Mouse (Mus musculus) testis, adult 2 months (tissue): ENCODE data around the gene Vmn1r233. TPM values are rescaled to one million over a fixed set of nuclear protein-coding genes. Genes with fewer than 3 reads are reported as not detected.

ENCODE experiments used
- H3K27ac ChIP-seq: fragments of 200-500 bp; 2 replicates; pipeline ENCODE4 v1.5.1; 2012; ENCODE audit warnings: low read depth, low read length; ENCODE audit not compliant: control insufficient read depth, insufficient read depth
- H3K27me3 ChIP-seq: fragments of 200-500 bp; 2 replicates; pipeline ENCODE4 v1.6.1; 2012; ENCODE audit warnings: mild to moderate bottlenecking, low read length, moderate library complexity; ENCODE audit not compliant: control insufficient read depth, insufficient read depth
- H3K36me3 ChIP-seq: fragments of 200-500 bp; 2 replicates; pipeline ENCODE4 v1.6.1; 2012; ENCODE audit warnings: mild to moderate bottlenecking, low read length; ENCODE audit not compliant: control insufficient read depth, insufficient read depth
- H3K4me1 ChIP-seq: fragments of 200-500 bp; 2 replicates; pipeline ENCODE4 v1.6.1; 2012; ENCODE audit warnings: low read length; ENCODE audit not compliant: control insufficient read depth, insufficient read depth
- H3K4me3 ChIP-seq: fragments of 200-500 bp; 2 replicates; pipeline ENCODE4 v1.5.1; 2012; ENCODE audit warnings: low read depth, mild to moderate bottlenecking, low read length, moderate library complexity, mixed read lengths; ENCODE audit not compliant: control insufficient read depth
- CTCF ChIP-seq: fragments of 200-500 bp; IDR thresholded peaks from 2 replicates; pipeline ENCODE4 v1.5.1; 2012; ENCODE audit warnings: low read depth, mild to moderate bottlenecking, inconsistent platforms, low read length, moderate library complexity; ENCODE audit not compliant: control insufficient read depth, insufficient read depth, insufficient replicate concordance
- POLR2A ChIP-seq: fragments of 200-500 bp; IDR thresholded peaks from 2 replicates; pipeline ENCODE4 v1.6.1; 2012; ENCODE audit warnings: low read depth, mild to moderate bottlenecking, inconsistent platforms, low read length, moderate library complexity; ENCODE audit not compliant: control insufficient read depth
- polyA plus RNA-seq: library from polyadenylated mRNA; depleted of rRNA; stranded (reverse); fragments of >200 nt; gene quantifications from 2 replicates; pipeline ENCODE4 v1.2.3, GENCODE M21; 2012; rRNA removed

The Vmn1r233 gene
- polyA plus RNA-seq, 1 experiment, result not detected

- no peak overlapping the region for H3K27ac ChIP-seq
- H3K27me3 ChIP-seq, result no peaks in the 10 kb centered on the region
- H3K4me1 ChIP-seq, result no peaks in the 10 kb centered on the region
- H3K4me3 ChIP-seq, result no peak overlapping the region
- H3K36me3 ChIP-seq, result peaks cover 4% of the 10 kb centered on the region
- no peak for TF ChIP-seq CTCF
- no peak for TF ChIP-seq POLR2A
These were observed 35.9 kb downstream of the Vmn1r233 start for GRCm38 (mm10) chr17:20960386-20960785.

DNA sequence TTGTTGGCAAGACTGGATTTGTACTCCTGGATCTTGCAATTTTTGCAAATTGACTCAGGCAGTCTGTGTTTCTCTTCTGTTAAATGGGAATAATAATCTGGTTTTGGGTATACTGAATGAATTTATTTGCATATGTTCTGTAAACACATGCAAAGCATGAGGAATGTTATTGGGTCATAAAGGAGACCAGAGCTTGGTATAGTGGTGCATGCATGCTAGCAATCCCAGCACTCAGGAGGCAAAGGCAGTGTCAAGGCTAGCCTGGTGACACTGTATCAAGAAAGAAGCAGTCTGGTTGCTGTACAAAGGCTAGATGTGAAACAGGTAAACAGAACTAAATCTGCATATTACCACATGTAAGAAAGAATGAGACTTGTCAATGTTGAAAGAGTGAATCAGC, 49.6 kb downstream of the Vmn1r233 start:
- Histone ChIP-seq H3K27me3 (no peaks in the 10 kb centered on the region), H3K4me1 (peaks cover 2% of the 10 kb centered on the region; the same call in 1 of the 2 replicates), H3K4me3 (no peak overlapping the region), H3K36me3 (no peaks in the 10 kb centered on the region), H3K27ac (no peak overlapping the region)
- TF ChIP-seq CTCF, result no peak
- TF ChIP-seq POLR2A, result no peak

GRCm38 (mm10) chr17:20946026-20946565, 50.2 kb downstream of the Vmn1r233 start:
- Histone ChIP-seq H3K36me3 (no peaks in the 10 kb centered on the region), H3K27me3 (no peaks in the 10 kb centered on the region), H3K27ac (peak overlapping the region; percentile 98), H3K4me3 (peak overlapping the region; percentile 99), H3K4me1 (peaks cover 2% of the 10 kb centered on the region; the same call in 1 of the 2 replicates)
- TF ChIP-seq CTCF (no peak), POLR2A (no peak)

GRCm38 (mm10) chr17:20944985-20945891, 51.0 kb downstream of the Vmn1r233 start, which contains the start of gene Ppp2r1a:
Gene Ppp2r1a (plus strand): TSS chr17:20945311.
- peak within 1 kb of the TSS; percentile 99 for H3K4me3 ChIP-seq
- TF ChIP-seq POLR2A, result peak; percentile 82
- TF ChIP-seq CTCF, result 0 out of 2 replicates have a peak, but pooled peaks have one; percentile 5
- H3K4me1 ChIP-seq, result peaks cover 2% of the 10 kb centered on the region; the same call in 1 of the 2 replicates
- H3K27ac ChIP-seq, result peak within 1 kb of the TSS; percentile 98
- H3K27me3 ChIP-seq, result no peaks in the 10 kb centered on the region
- no peaks in the 10 kb centered on the region for H3K36me3 ChIP-seq

GRCm38 (mm10) chr17:20944226-20944625, 52.0 kb downstream of the Vmn1r233 start:
- TF ChIP-seq POLR2A (no peak), CTCF (no peak)
- H3K27me3 ChIP-seq, result no peaks in the 10 kb centered on the region
- H3K4me3 ChIP-seq, result peak overlapping the region; percentile 99
- H3K36me3 ChIP-seq, result no peaks in the 10 kb centered on the region
- H3K27ac ChIP-seq, result peak overlapping the region; percentile 14; the same call in 1 of the 2 replicates
- peaks cover 2% of the 10 kb centered on the region; the same call in 1 of the 2 replicates for H3K4me1 ChIP-seq

Other genes with a start within 250 kb of the Vmn1r233 start
- gene Vmn1r228, start 210.3 kb downstream of the Vmn1r233 start, polyA plus RNA-seq, result not detected in 2 replicates
- not detected in 2 replicates for gene Vmn1r229, start 184.9 kb downstream of the Vmn1r233 start, polyA plus RNA-seq
- gene Vmn1r230, start 156.0 kb downstream of the Vmn1r233 start, polyA plus RNA-seq, result not detected in 2 replicates
- not detected in 2 replicates for gene Vmn1r231, start 91.4 kb downstream of the Vmn1r233 start, polyA plus RNA-seq
- gene Vmn1r232, start 76.8 kb downstream of the Vmn1r233 start, polyA plus RNA-seq, result not detected in 2 replicates
- gene Ppp2r1a, start 51.2 kb downstream of the Vmn1r233 start, polyA plus RNA-seq, result 34.9 and 36.3 TPM in 2 replicates
- 2.8 and 3.2 TPM in 2 replicates for gene Zfp160, start 12.4 kb upstream of the Vmn1r233 start, polyA plus RNA-seq
- gene Vmn1r234, start 229.6 kb upstream of the Vmn1r233 start, polyA plus RNA-seq, result 0.11 TPM in 1 of 2 replicates, not detected in the other